In the genomic region with DNA sequence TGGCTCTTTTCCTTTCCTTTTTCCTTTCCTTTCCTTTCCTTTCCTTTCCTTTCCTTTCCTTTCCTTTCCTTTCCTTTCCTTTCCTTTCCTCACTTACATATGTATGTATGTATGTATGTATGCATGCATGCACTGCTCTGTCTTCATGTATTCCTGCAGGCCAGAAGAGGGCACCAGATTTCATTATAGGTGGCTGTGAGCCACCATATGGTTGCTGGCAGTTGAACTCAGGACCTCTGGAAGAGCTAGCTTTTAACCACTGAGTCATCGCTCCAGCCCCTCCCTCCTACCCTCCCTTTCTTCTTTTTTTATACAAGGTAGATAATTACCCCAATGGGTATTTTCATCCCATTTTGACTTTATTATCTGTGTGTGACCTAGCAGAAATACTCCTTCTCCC, we compare ENCODE assay signal across 20 mouse cellular contexts. TPM values are rescaled to one million over a fixed set of nuclear protein-coding genes. Genes with fewer than 3 reads are reported as not detected.
DNase-seq lines count a peak whose midpoint lies in the region; ATAC-seq and TF ChIP-seq lines count a peak whose summit lies in the region.
"Had no signal": no experiment of that assay in that cellular context is flagged by ENCODE, and none has a peak within 500 bp of the region (broad histone marks: within the 10 kb centered on the region; RNA-seq: fewer than 3 reads in every experiment).

No protein-coding gene starts in this region.

- H3K4me2 ChIP-seq in kidney, postnatal 0 days (ENCODE audit: low read length), result no peak overlapping the region
- H3K4me2 ChIP-seq: embryonic facial prominence, embryonic 12.5 days; hindbrain, embryonic 12.5 days; limb, embryonic 13.5 days; midbrain, embryonic 15.5 days had no signal

- H3K4me3 ChIP-seq in kidney, postnatal 0 days (replicated peaks; ENCODE audit: low read depth, low read length), result no peak overlapping the region
- H3K4me3 ChIP-seq in E14TG2a.4 (replicated peaks; ENCODE audit: low read length), result peak overlapping the region; percentile 13
- H3K4me3 ChIP-seq: embryonic facial prominence, embryonic 12.5 days; hindbrain, embryonic 12.5 days; limb, embryonic 13.5 days; midbrain, embryonic 15.5 days had no signal

- 96% methylated on average over 1 of the region's 1 CpGs for WGBS in kidney, postnatal 0 days

- no peaks in the 10 kb centered on the region for H3K9me3 ChIP-seq in kidney, postnatal 0 days (replicated peaks; ENCODE audit: low read length)
- H3K9me3 ChIP-seq in E14TG2a.4 (ENCODE audit: low read length), result no peaks in the 10 kb centered on the region
- H3K9me3 ChIP-seq: embryonic facial prominence, embryonic 12.5 days; hindbrain, embryonic 12.5 days; limb, embryonic 13.5 days; midbrain, embryonic 15.5 days had no signal

- H3K9ac ChIP-seq in kidney, postnatal 0 days (ENCODE audit: low read depth, low read length), result no peak overlapping the region
- H3K9ac ChIP-seq: embryonic facial prominence, embryonic 12.5 days; hindbrain, embryonic 12.5 days; limb, embryonic 13.5 days; midbrain, embryonic 15.5 days had no signal

- DNase-seq in kidney, postnatal 0 days (ENCODE audit: low spot score), result no peak
- DNase-seq in kidney, adult 9 months, result no peak
- DNase-seq in 416B (ENCODE audit: low read depth), result peak; percentile 58
- DNase-seq in induced T-regulatory cell, adult 2 months (ENCODE audit: low read depth), result peak; percentile 30
- no peak for DNase-seq in cerebellum, adult 9-11 months
- no peak for DNase-seq in cerebellum, postnatal 25 days
- DNase-seq: adrenal gland, adult 2 months; cerebellum, adult 11-12 months; heart, adult 18-20 months; kidney, adult 18-20 months; kidney, postnatal 25 days; lung, adult 18-20 months; thymus, adult 2 months had no signal

- TF ChIP-seq CTCF in kidney, postnatal 0 days (IDR thresholded peaks at IDR 0.05; ENCODE audit: low read depth), result peak; percentile 40; the same call in 1 of the 2 replicates
- TF ChIP-seq CTCF in E14TG2a.4 (conservative IDR thresholded peaks at IDR 0.05; ENCODE audit: low read length), result peak; percentile 10; the same call in 1 of the 2 replicates

- H3K27me3 ChIP-seq in kidney, postnatal 0 days (ENCODE audit: insufficient read depth, low read length), result no peaks in the 10 kb centered on the region
- no peaks in the 10 kb centered on the region for H3K27me3 ChIP-seq in E14TG2a.4 (ENCODE audit: insufficient read depth, low read length)
- H3K27me3 ChIP-seq: embryonic facial prominence, embryonic 12.5 days; hindbrain, embryonic 12.5 days; limb, embryonic 13.5 days; midbrain, embryonic 15.5 days had no signal

- no peaks in the 10 kb centered on the region for H3K4me1 ChIP-seq in kidney, postnatal 0 days (replicated peaks; ENCODE audit: insufficient read depth, low read length)
- H3K4me1 ChIP-seq in E14TG2a.4 (replicated peaks; ENCODE audit: low read depth, low read length), result peaks cover 94% of the 10 kb centered on the region
- H3K4me1 ChIP-seq: embryonic facial prominence, embryonic 12.5 days; hindbrain, embryonic 12.5 days; limb, embryonic 13.5 days; midbrain, embryonic 15.5 days had no signal

- no peak for ATAC-seq in kidney, postnatal 0 days (replicated peaks; ENCODE audit: low FRiP score, low read depth)
- ATAC-seq: forebrain, embryonic 16.5 days; midbrain, embryonic 15.5 days had no signal

- H3K36me3 ChIP-seq in kidney, postnatal 0 days (ENCODE audit: insufficient read depth, low read length), result no peaks in the 10 kb centered on the region
- peaks cover 89% of the 10 kb centered on the region for H3K36me3 ChIP-seq in E14TG2a.4 (ENCODE audit: insufficient read depth, low read length)
- H3K36me3 ChIP-seq: midbrain, embryonic 15.5 days had no signal

- H3K27ac ChIP-seq in kidney, postnatal 0 days, result no peak overlapping the region
- H3K27ac ChIP-seq: embryonic facial prominence, embryonic 12.5 days; hindbrain, embryonic 12.5 days; limb, embryonic 13.5 days; midbrain, embryonic 15.5 days had no signal

RNA-seq across cellular contexts. Expression of a gene that starts 10.6 kb away (rescaled TPM):
- 12.1 and 14.4 TPM in 2 replicates for polyA plus RNA-seq in kidney, postnatal 0 days (2015; fragmentation: Nextera tagmentation; extraction: Ambion mirVana)

RNA-seq across cellular contexts. Expression of a gene that starts 30.9 kb away (rescaled TPM):
- polyA plus RNA-seq in kidney, postnatal 0 days (2015; fragmentation: Nextera tagmentation; extraction: Ambion mirVana), result 0.09 TPM in 1 of 2 replicates, not detected in the other
- polyA plus RNA-seq: cortical plate, adult 2 months; forebrain, embryonic 16.5 days; limb, embryonic 13.5 days; midbrain, embryonic 15.5 days; thymus, adult 2 months had no signal

RNA-seq across cellular contexts. Expression of a gene that starts 59.7 kb away (rescaled TPM):
- polyA plus RNA-seq in kidney, postnatal 0 days (2015; fragmentation: Nextera tagmentation; extraction: Ambion mirVana), result 19.1 and 21.4 TPM in 2 replicates

Comparison
In these comparisons a context has a peak if more than half of its experiments do, and no peak if none do; other contexts are left out.
1. DNase-seq: peak in 416B (single experiment) and induced T-regulatory cell, adult 2 months (single experiment); none in kidney, postnatal 0 days (single experiment), kidney, adult 9 months (single experiment), cerebellum, adult 9-11 months (single experiment) and cerebellum, postnatal 25 days (0 of 2).